Mouse (Mus musculus): ENCODE results near the gene Herpud1. TPM values are rescaled to one million over a fixed set of nuclear protein-coding genes. Genes with fewer than 3 reads are reported as not detected.

Gene Herpud1
- total and polyA plus RNA-seq, 3 experiments, result 124 to 257 (median 206) TPM

GRCm38 (mm10) chr8:94387027-94387684 lies 918 bp downstream of the Herpud1 start (continued):
- TF ChIP-seq TCF12 (IDR thresholded peaks at IDR 0.05; ENCODE audit: low read depth, low read length), result no peak; the same call in 1 of the 2 replicates
- no peak for TF ChIP-seq RCOR1 (conservative IDR thresholded peaks at IDR 0.05; ENCODE audit: low read depth, low read length)
- no peak for TF ChIP-seq GABPA (IDR thresholded peaks at IDR 0.05; ENCODE audit: insufficient replicate concordance, low read depth, low read length)
- no peak for TF ChIP-seq MAZ (IDR thresholded peaks at IDR 0.05; ENCODE audit: low read depth, low read length)
- no peak for TF ChIP-seq JUN (IDR thresholded peaks at IDR 0.05; ENCODE audit: insufficient read depth, low read depth, low read length)
- no peak for TF ChIP-seq CTCF (conservative IDR thresholded peaks at IDR 0.05 in 1 of 2, IDR thresholded peaks at IDR 0.05 in 1 of 2; ENCODE audit: low read depth in 2 of 2, low read length in 2 of 2)
- TF ChIP-seq IRF4 (IDR thresholded peaks at IDR 0.05; ENCODE audit: low read depth, low read length), result 0 out of 2 replicates have a peak, but pooled peaks have one; percentile 17
- no peak for TF ChIP-seq KAT2A (IDR thresholded peaks at IDR 0.05; ENCODE audit: insufficient replicate concordance, low read length)
- no peak for TF ChIP-seq ZNF384 (IDR thresholded peaks at IDR 0.05; ENCODE audit: low read depth, low read length)

- in situ Hi-C loops (cut with MboI; ENCODE audit: low pct_ligation_motif_present, low pct_unique_long_range_greater_than_20kb, low sequenced_read_pairs) (no loop called here), dilution Hi-C loops (cut with MboI; ENCODE audit: extremely low pct_ligation_motif_present, extremely low pct_unique_long_range_greater_than_20kb, low sequenced_read_pairs) (no loop called here)
- Histone ChIP-seq H3K9me3 (replicated peaks; ENCODE audit: low read length) (peaks cover 6% of the 10 kb centered on the region), H3K4me2 (ENCODE audit: insufficient read depth, low read depth, poor library complexity, severe bottlenecking) (peak overlapping the region; percentile 76; the same call in 1 of the 2 replicates), H3K27ac (ENCODE audit: insufficient read depth, low read depth) (peak overlapping the region; percentile 36; the same call in 1 of the 2 replicates), H3K27me3 (replicated peaks) (no peaks in the 10 kb centered on the region), H3K36me3 (replicated peaks in 1 of 2; ENCODE audit: control insufficient read depth in 1 of 2, insufficient read depth in 1 of 2, low read length in 1 of 2) (peaks cover 36 to 45% of the 10 kb centered on the region in 2 experiments), H3K9ac (ENCODE audit: insufficient read depth, low read depth) (peak overlapping the region; percentile 72), H3K4me1 (ENCODE audit: control insufficient read depth in 1 of 2, insufficient read depth in 2 of 2) (peaks cover 11 to 48% of the 10 kb centered on the region in 2 experiments), H3K4me3 (replicated peaks in 1 of 3; ENCODE audit: low read depth in 2 of 3, low read length in 2 of 3, poor library complexity in 1 of 3) (peak overlapping the region; percentile 71 to 97 (median 92)), H3K79me2 (replicated peaks; ENCODE audit: control insufficient read depth, extremely low read depth, insufficient read depth, poor library complexity, severe bottlenecking) (peaks cover 56% of the 10 kb centered on the region)
- DNase-seq (ENCODE audit: extremely low read depth), result no peak
- no peak for TF ChIP-seq BHLHE40 (IDR thresholded peaks at IDR 0.05; ENCODE audit: low read depth, low read length)
- no peak for TF ChIP-seq IRF4 (IDR thresholded peaks at IDR 0.05; ENCODE audit: low read depth, low read length)
- no peak for TF ChIP-seq RAD21 (IDR thresholded peaks at IDR 0.05; ENCODE audit: low read depth, low read length)
- no peak for TF ChIP-seq EP300 (IDR thresholded peaks at IDR 0.05; ENCODE audit: low read length)
- TF ChIP-seq MEF2A (IDR thresholded peaks at IDR 0.05; ENCODE audit: borderline replicate concordance, low read depth, low read length), result no peak
- no peak for TF ChIP-seq CHD1 (IDR thresholded peaks at IDR 0.05; ENCODE audit: low read depth, low read length)
- no peak for TF ChIP-seq POLR2AphosphoS2 (IDR thresholded peaks at IDR 0.05; ENCODE audit: low read depth, low read length)
- no peak for TF ChIP-seq ELF1 (IDR thresholded peaks at IDR 0.05; ENCODE audit: low read depth, low read length)
- TF ChIP-seq ZKSCAN1 (IDR thresholded peaks at IDR 0.05; ENCODE audit: borderline replicate concordance, low read depth, low read length), result no peak
- no peak for TF ChIP-seq RCOR1 (conservative IDR thresholded peaks at IDR 0.05; ENCODE audit: low read depth, low read length)
Observed at GRCm38 (mm10) chr8:94387785-94388184, 1.5 kb downstream of the Herpud1 start.
